Mouse (Mus musculus) intestine, postnatal 0 days (tissue): Measurements from ENCODE around the gene BC051142. TPM values are rescaled to one million over a fixed set of nuclear protein-coding genes. Genes with fewer than 3 reads are reported as not detected.

Experiments
- ATAC-seq: fragments of 200-750 bp; cut with Nextera tagmentation; 2 replicates; pipeline ENCODE4 v1.8.0; 2017; ENCODE audit warnings: mild to moderate bottlenecking, moderate TSS enrichment, moderate library complexity
- H3K27ac ChIP-seq: fragments of 300-500 bp; sonication (generic); 2 replicates; pipeline ENCODE4 v1.5.1; 2014; ENCODE audit warnings: mild to moderate bottlenecking, low read depth, low read length, moderate library complexity
- H3K27me3 ChIP-seq: fragments of 300-500 bp; sonication (generic); replicated peaks from 2 replicates; pipeline ENCODE4 v1.6.1; 2014; ENCODE audit warnings: low read length, mixed read lengths; ENCODE audit not compliant: control insufficient read depth, insufficient read depth
- H3K36me3 ChIP-seq: fragments of 300-500 bp; sonication (generic); 2 replicates; pipeline ENCODE4 v1.6.1; 2014; ENCODE audit warnings: mild to moderate bottlenecking, moderate library complexity; ENCODE audit not compliant: control insufficient read depth, insufficient read depth
- H3K4me1 ChIP-seq: fragments of 300-500 bp; sonication (generic); replicated peaks from 2 replicates; pipeline ENCODE4 v1.6.1; 2014; ENCODE audit warnings: antibody characterized with exemption, low read length, mixed read lengths; ENCODE audit not compliant: control insufficient read depth, insufficient read depth
- H3K4me2 ChIP-seq: fragments of 300-500 bp; sonication (generic); replicated peaks from 2 replicates; pipeline ENCODE4 v1.6.1; 2014; ENCODE audit warnings: low read depth, mild to moderate bottlenecking, moderate library complexity
- H3K4me3 ChIP-seq: fragments of 300-500 bp; sonication (generic); 2 replicates; pipeline ENCODE4 v1.5.1; 2014; ENCODE audit warnings: low read depth, low read length
- H3K9ac ChIP-seq: fragments of 300-500 bp; sonication (generic); 2 replicates; pipeline ENCODE4 v1.6.1; 2014; ENCODE audit warnings: mild to moderate bottlenecking, low read depth, low read length
- H3K9me3 ChIP-seq: fragments of 300-500 bp; sonication (generic); 2 replicates; pipeline ENCODE4 v1.6.1; 2016; ENCODE audit warnings: mixed run types; ENCODE audit not compliant: control insufficient read depth
- CTCF ChIP-seq: sonication (generic); IDR thresholded peaks from 2 replicates; pipeline ENCODE4 v1.5.1; 2016; ENCODE audit warnings: low read depth, mild to moderate bottlenecking, control low read depth, antibody characterized with exemption, moderate library complexity
- WGBS: fragments of 180-500 bp; shearing (Covaris S2); extraction: QIAGEN DNeasy Blood & Tissue Kit; methylation state at CpG from one replicate; pipeline ENCODE4 v1.1.7; 2014; 5-methylcytosine and 5-hydroxymethylcytosine counted together
- polyA plus RNA-seq: library from polyadenylated mRNA; unstranded; fragments of >200 nt; fragmentation: Nextera tagmentation; extraction: Ambion mirVana; gene quantifications from 2 replicates; pipeline ENCODE4 v1.2.1, GENCODE M21; 2015

The BC051142 gene
- 1.6 and 1.7 TPM in 2 replicates for polyA plus RNA-seq

GRCm38 (mm10) chr17:34398711-34399393 lies at the start of gene BC051142:
Gene BC051142 (plus strand): TSS chr17:34398820.
- Histone ChIP-seq H3K9ac (peak within 1 kb of the TSS; percentile 54), H3K36me3 (no peaks in the 10 kb centered on the region), H3K4me2 (peak within 1 kb of the TSS; percentile 90), H3K27ac (peak within 1 kb of the TSS; percentile 58), H3K4me3 (peak within 1 kb of the TSS; percentile 51), H3K27me3 (no peaks in the 10 kb centered on the region), H3K9me3 (no peaks in the 10 kb centered on the region), H3K4me1 (no peaks in the 10 kb centered on the region)
- WGBS, result 4% methylated on average over 34 of the region's 34 CpGs
- ATAC-seq, result peak; percentile 91
- peak; percentile 18; the same call in 1 of the 2 replicates for TF ChIP-seq CTCF

GRCm38 (mm10) chr17:34349429-34349828 lies 49.2 kb upstream of the BC051142 start:
- no peaks in the 10 kb centered on the region for H3K4me1 ChIP-seq
- no peaks in the 10 kb centered on the region for H3K36me3 ChIP-seq
- H3K9me3 ChIP-seq, result no peaks in the 10 kb centered on the region
- no peak overlapping the region for H3K27ac ChIP-seq
- H3K9ac ChIP-seq, result no peak overlapping the region
- no peak overlapping the region for H3K4me2 ChIP-seq
- no peak overlapping the region for H3K4me3 ChIP-seq
- 0 out of 2 replicates have a peak, but pooled peaks cover 5% of the 10 kb centered on the region for H3K27me3 ChIP-seq
- TF ChIP-seq CTCF, result peak; percentile 91
- 4% methylated on average over 4 of the region's 4 CpGs for WGBS
- no peak for ATAC-seq

GRCm38 (mm10) chr17:34354539-34354938 lies 44.1 kb upstream of the BC051142 start, which contains the start of gene Btnl2:
Gene Btnl2 (plus strand): TSS chr17:34354822.
- Histone ChIP-seq H3K9me3 (no peaks in the 10 kb centered on the region), H3K27me3 (0 out of 2 replicates have a peak, but pooled peaks cover 5% of the 10 kb centered on the region), H3K4me1 (no peaks in the 10 kb centered on the region), H3K36me3 (no peaks in the 10 kb centered on the region), H3K27ac (peak within 1 kb of the TSS; percentile 82), H3K4me3 (peak within 1 kb of the TSS; percentile 16), H3K9ac (no peak within 1 kb of the TSS), H3K4me2 (peak within 1 kb of the TSS; percentile 54)
- WGBS, result 71% methylated on average over 5 of the region's 5 CpGs
- ATAC-seq, result peak; percentile 90
- no peak for TF ChIP-seq CTCF

- no peak for TF ChIP-seq CTCF
- H3K9ac ChIP-seq, result no peak overlapping the region
- WGBS, result 91% methylated on average over 1 of the region's 1 CpGs
- 0 out of 2 replicates have a peak, but pooled peaks cover 5% of the 10 kb centered on the region for H3K27me3 ChIP-seq
- H3K4me1 ChIP-seq, result no peaks in the 10 kb centered on the region
- no peaks in the 10 kb centered on the region for H3K9me3 ChIP-seq
- no peaks in the 10 kb centered on the region for H3K36me3 ChIP-seq
- H3K4me3 ChIP-seq, result peak overlapping the region; percentile 16
- H3K27ac ChIP-seq, result peak overlapping the region; percentile 82
- H3K4me2 ChIP-seq, result peak overlapping the region; percentile 54
- peak; percentile 78 for ATAC-seq
Measured at GRCm38 (mm10) chr17:34354940-34355339, 43.7 kb upstream of the BC051142 start.

GRCm38 (mm10) chr17:34362954-34363546 lies 35.6 kb upstream of the BC051142 start:
- Histone ChIP-seq H3K27me3 (no peaks in the 10 kb centered on the region), H3K27ac (no peak overlapping the region), H3K4me3 (no peak overlapping the region), H3K4me2 (no peak overlapping the region), H3K4me1 (no peaks in the 10 kb centered on the region), H3K36me3 (no peaks in the 10 kb centered on the region; the same call in 1 of the 2 replicates), H3K9me3 (no peaks in the 10 kb centered on the region), H3K9ac (no peak overlapping the region)
- no peak for TF ChIP-seq CTCF
- WGBS, result 81% methylated on average over 15 of the region's 15 CpGs
- no peak for ATAC-seq

GRCm38 (mm10) chr17:34363676-34364310 lies 34.8 kb upstream of the BC051142 start:
- H3K9ac ChIP-seq, result no peak overlapping the region
- TF ChIP-seq CTCF, result no peak
- H3K27ac ChIP-seq, result no peak overlapping the region
- no peak for ATAC-seq
- no peak overlapping the region for H3K4me2 ChIP-seq
- no peaks in the 10 kb centered on the region for H3K27me3 ChIP-seq
- H3K4me3 ChIP-seq, result no peak overlapping the region
- H3K9me3 ChIP-seq, result no peaks in the 10 kb centered on the region
- no peaks in the 10 kb centered on the region; the same call in 1 of the 2 replicates for H3K36me3 ChIP-seq
- H3K4me1 ChIP-seq, result no peaks in the 10 kb centered on the region
- WGBS, result 80% methylated on average over 3 of the region's 3 CpGs
